Mouse (Mus musculus) C2C12 (cell line): Measurements from ENCODE around the gene Cel.

Experiments used
- CTCF ChIP-seq: IDR thresholded peaks from one replicate; pipeline ENCODE4 v1.5.1; 2011; ENCODE audit not compliant: control insufficient read depth, insufficient read depth, insufficient read length
- FOSL1 ChIP-seq: IDR thresholded peaks from one replicate; pipeline ENCODE4 v1.8.0; 2011; ENCODE audit warnings: mild to moderate bottlenecking, low read length; ENCODE audit not compliant: poor library complexity, insufficient read depth, severe bottlenecking
- MYOD1 ChIP-seq: IDR thresholded peaks from one replicate; pipeline ENCODE4 v1.6.1; 2011; ENCODE audit warnings: low read depth; ENCODE audit not compliant: control insufficient read depth, insufficient read length

- no peak for TF ChIP-seq CTCF
- no peak for TF ChIP-seq FOSL1
- no peak for TF ChIP-seq MYOD1
These were observed 24.4 kb downstream of the Cel start for GRCm38 (mm10) chr2:28538817-28539128.
